Mouse (Mus musculus) ovary, postnatal 14 days (tissue): ENCODE results near the gene Macf1.
"Not testable (repeated sequence)": the region's sequence is repeated elsewhere in the genome, so short reads cannot be mapped to it uniquely, and the experiment has no call there.

Source experiments
- DNase-seq: peaks from one replicate; pipeline ENCODE4 v3.0.0; 2022; ENCODE audit warnings: low spot score

Macf1 gene

DNA sequence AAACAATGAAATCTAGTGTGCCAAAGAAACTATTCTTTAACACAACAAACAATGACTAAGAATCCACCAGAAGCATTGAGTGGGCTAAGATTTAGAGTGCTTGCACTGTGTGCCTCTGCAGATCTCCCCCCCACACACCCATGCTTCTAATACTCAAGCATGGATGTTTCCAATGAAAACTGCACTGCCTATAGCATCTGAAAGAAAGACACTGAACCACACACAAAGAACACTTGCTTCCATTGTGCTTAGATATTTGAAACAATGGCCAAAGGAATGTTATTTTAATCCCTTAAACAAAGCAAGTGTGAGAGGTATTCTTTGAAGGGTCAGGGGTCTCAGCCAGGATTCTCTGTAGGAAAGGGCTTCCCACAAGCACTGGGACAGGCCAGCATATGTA, 140.5 kb downstream of the Macf1 start:
- no peak for DNase-seq

GRCm38 (mm10) chr4:123535271-123535670, 148.9 kb downstream of the Macf1 start:
- peak; percentile 57 for DNase-seq

DNA sequence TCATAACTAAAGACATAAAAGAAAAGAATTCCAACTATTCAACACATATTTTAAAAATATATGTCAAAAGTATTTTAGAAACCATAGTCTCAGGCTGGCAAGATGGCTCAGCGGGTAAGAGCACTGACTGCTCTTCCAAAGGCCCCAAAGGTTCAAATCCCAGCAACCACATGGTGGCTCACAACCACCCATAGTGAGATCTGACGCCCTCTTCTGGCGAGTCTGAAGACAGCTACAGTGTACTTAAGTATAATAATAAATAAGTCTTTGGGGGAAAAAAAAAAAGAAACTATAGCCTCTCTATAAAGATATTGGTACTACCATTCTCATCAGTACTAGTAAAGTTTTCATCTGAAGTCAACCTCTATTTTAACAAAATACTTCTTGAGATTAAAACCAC, 152.2 kb downstream of the Macf1 start:
- no peak for DNase-seq

GRCm38 (mm10) chr4:123530976-123531375, 153.2 kb downstream of the Macf1 start:
- no peak for DNase-seq

DNA sequence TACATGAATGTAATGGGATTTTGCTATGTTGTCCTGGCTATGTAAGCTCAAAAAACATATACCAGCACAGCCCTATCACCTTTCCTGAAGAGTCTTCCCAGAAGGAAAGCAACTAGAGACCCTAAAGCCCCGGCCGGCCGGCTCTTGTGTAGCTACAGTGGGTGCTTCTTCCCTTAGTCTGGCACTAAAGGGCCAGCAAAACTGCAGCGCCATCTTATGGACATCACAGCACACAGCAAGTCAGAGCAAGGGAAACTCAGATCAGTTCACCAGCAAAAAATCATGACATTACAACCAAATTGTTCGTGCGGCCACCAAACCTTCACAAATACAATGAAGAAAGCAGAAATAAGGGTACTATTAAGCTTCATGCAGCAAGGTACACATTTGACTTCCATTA, 154.9 kb downstream of the Macf1 start:
- peak; percentile 26 for DNase-seq

GRCm38 (mm10) chr4:123527607-123528010, 156.6 kb downstream of the Macf1 start:
- peak; percentile 22 for DNase-seq

DNA sequence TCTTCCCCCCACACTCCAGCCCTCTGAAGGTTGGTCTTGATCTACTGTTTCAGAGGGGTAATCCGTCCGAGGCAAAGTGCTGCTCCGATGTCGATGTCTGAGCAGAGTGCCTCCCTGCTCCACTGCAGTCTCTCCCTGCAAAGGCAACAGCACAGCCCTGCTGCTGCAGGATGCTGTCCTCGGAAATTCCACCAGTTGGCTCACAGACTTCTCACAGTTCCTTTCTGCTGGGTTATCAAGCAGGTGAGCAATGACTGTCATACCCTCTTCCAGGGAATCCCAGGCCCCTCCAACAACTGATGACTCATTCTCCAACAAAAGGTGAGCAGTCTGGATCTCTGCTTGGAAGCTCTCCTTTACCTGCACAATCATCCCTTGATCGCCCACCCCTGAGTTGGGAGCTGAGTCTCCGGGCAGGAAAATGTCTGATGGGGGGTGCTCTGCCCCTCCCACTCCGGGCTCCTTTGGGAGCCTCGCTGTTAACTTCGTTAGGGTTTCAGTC, 157.3 kb downstream of the Macf1 start:
- no peak for DNase-seq

DNA sequence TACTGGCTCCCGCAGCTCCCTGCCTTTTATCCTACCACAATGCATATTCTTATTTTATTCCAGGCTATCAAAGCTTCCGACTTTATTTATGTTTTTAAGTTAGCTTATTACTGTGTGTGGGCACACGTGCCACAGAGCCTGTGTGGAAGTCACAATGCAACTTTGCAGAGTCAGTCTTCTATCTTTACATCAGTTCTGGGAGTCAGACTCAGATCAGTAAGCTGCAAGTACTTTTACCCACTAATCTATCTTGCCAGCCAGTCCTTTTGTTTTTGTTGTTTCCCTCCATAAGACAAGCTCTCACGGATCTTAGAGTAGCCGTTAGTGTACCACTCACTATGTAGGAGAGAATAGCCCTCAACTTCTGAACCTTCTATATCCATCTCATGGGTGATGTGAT, 159.4 kb downstream of the Macf1 start:
- DNase-seq: no peak

DNA sequence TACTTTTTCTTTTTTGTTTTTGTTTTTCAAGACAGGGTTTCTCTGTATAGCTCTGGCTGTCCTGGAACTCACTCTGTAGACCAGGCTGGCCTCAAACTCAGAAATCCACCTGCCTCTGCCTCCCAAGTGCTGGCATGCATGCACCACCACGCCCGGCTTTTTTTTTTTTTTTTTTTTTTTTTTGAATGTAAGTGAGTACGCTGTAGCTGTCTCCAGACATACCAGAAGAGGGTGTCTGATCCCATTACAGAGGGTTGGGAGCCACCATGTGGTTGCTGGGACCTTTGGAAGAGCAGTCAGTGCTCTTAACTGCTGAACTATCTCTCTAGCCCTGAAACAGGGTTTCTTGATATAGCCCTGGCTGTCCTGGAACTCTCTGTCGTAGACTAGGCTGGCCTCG, 164.0 kb downstream of the Macf1 start:
- not testable (repeated sequence) for DNase-seq

GRCm38 (mm10) chr4:123515673-123516072, 168.5 kb downstream of the Macf1 start:
- no peak for DNase-seq

DNA sequence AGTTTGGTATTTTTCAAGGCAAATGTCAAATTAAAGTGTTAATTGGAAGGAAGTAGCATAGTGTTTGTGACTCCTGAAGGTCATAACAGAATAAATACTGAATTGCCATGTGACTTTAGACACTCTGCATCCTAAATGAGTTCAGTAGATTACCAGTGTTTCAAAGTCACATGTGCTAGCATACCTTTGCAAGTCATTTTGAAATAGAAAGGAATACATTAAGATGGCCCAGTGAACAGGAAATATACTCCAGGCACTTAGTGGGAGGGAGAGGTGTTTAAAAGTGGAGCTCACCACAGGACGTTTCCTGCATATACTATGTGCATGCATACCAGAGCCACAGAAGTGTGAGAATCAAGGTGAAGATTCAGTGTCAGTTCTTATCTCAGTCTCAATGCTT, 174.0 kb downstream of the Macf1 start:
- DNase-seq: no peak

GRCm38 (mm10) chr4:123489086-123489485, 195.1 kb downstream of the Macf1 start:
- no peak for DNase-seq

DNA sequence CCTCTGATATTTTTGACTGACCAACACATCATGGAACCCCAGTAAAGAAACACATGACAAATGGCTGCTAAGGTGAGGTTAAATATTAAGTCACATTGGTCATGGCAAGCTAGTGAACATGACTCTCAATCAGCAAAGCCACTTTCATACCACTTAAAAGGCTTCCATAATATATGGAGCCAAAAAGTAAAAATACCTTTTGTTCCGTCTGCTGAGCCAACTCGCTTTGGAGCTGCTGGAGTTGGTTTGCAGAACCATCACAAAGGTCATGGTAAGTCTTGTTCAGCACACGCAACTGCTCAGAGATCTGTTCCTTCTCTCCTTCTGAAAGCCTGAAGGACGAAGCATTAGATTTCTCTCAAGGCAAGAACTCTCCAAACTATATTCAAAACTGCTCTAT, 204.2 kb downstream of the Macf1 start:
- no peak for DNase-seq

DNA sequence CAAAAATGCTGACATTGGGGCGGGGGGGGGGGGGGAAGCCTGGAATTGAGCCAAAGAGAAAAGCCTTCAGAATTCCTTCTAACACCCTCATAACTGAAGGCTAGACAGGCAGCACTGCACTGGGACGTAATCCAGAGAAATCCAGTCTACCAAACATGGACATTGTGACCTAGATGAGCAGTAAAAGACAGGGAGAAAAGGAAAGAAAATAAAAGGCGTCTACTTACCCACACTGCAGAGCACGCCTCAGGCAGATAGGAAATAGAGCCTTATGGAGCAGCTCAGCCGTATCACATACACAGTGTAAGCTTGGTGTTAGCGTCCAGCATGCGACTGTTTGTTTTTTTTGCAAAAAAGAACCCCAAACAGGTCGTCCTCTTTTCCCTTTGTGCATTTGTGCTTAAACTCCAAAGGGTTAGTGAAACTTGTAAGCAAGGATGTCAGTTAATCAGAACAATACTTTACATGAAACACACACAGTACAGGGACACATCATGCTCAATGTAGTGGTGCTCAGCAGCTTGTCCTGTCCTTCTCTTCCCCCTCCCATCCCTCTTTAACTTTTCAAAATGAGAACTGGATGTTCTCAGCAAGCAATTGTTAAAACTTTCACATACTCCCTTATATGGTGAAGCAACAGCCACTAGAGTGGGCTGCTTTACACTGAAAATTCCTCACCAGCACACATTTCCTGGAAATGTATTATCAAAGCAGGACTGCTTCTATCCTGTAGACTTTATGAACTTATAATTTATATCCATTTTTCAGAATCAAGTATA, 205.3 kb downstream of the Macf1 start:
- DNase-seq: no peak

DNA sequence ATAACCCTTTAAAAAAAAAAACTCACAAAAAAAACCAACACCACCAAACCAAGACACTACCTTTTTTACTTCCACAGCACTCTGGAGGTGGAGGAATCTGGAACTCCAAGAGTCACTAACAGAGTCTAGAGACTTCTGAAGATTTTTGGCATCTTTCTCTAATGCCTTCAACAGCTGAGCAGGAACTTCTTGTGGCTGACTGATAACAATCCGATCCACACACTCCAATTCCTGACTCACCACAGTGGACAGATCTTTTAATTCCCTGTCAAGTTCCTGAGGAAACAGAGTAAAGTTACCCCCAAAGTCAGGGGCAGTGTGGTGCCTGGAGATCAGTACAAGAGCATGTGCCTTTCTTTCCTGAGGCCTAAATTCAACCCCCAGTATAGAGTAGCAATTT, 218.4 kb downstream of the Macf1 start:
- no peak for DNase-seq

DNA sequence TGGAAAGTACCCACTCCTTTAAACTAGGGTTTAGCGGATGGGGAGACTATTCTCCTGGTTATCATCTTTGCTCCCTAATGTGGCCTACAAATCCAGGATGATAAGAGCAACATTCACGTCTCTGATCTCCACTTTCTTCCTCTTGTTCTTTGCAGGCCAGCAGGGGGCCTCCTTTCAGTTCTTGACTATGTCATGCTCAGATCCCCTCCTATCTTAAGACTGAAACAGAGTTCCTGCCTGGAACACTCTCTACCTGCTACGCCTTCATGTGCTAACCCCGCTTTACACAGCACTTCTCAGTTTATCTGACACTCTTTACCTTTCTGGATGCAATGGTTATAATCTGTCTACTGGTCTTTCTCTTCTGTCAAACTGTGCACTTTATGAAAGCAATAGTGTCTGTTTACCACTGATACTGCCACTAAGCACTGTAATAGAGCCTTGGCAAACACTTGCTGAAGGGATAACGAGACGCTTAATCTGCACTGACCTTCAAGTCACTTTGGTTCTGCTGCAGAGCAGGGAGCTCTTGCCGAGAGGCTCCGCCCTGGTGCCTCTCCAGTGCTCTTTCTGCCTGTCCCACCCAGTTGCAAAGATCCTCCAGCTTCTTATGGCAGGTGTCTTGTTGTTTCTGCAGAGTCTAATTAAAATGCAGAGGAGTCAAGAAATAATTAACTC, 223.4 kb downstream of the Macf1 start:
- no peak for DNase-seq

DNA sequence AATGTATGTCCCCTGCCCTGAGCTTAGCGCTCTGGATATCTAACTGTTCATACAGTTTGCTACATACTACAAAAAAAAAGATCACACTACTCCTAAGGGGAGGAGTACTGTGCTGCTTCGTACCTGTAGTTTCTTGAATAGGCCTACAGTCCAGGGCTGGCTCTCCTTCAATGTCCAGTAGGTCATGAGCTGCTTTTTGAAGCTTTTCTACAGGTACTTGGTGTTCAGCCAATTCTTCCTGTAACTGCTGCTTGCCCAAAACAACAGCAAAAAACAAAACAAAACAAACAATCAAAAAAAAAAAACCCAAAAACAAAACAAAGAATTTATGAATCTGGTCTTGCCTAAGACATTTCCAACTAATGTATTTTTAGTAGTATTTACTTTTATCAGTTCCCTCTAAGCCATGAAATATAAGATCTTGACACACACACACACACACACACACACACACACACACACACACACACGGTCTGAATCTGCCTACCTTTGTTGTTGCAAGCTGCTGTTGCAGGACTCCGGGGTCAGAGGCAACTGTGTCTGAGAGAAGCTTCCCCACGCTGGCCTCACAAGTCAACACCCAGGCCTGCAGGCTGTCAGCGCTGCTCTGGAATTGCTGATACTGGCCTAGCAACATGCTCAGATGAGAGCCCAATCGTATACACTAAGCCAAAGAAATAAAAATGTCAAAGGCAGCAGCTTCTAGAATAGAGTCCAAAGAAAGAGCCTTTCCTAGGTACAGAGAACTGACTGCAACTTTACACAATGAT, 229.1 kb downstream of the Macf1 start:
- DNase-seq: no peak

GRCm38 (mm10) chr4:123453729-123454128, 230.4 kb downstream of the Macf1 start:
- no peak for DNase-seq

DNA sequence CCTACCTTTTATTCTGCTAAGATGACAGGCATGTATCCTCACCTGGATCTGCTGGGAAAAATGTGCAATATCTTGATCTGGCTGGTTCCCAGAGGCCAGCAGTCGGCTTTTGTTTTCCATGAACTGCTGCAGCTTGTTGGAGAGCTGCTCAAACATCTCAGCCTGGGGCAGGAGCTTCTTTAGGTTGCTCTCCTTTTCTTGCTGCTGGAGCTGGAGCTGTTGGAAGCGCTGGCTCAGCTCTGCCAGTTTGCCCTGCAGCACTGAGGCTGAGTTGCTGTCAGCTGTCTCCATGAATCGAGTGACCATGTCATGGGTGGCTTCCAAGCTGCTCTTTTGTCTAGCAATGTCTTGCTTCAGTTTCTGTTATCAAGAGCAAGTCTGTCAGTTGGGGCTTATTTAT, 232.2 kb downstream of the Macf1 start:
- DNase-seq: no peak

DNA sequence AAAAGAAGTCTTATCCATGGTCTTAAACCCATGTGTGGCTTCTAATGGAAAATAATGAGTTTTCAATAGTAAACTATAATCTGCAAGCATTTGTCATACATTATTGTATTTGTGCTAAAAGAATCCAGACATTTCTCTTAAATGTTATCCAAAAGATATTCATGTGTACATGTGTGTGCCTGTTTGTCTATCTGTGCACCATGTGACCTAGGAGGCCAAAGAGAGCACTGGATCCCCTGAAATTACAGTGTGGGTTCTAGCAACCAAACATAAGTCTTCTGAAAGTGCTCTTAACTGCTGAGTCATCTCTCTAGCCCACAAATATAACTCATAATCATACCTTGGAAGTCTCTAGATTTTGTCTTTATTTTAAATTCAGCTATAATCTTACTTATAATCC, 234.9 kb downstream of the Macf1 start:
- no peak for DNase-seq

DNA sequence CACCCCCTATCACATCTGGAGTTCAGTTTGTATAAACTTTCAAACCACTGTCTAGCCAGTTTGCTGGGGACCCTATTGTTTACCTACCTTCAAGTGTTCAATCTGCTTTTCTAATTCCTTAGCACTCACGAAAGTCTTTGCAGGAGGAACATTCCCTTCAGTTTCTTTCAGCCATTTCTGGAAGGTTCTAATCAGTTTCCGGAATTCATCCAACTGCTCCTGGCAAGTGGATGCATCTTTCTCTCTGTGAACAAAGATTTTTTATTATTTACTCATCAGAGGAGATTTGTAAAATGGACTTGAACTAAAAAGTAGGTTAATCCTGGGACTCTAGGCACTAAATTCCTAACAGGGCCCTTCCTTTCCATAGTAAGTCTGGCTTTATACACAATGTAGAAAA, 236.1 kb downstream of the Macf1 start:
- DNase-seq: no peak

GRCm38 (mm10) chr4:123447251-123447650, 236.9 kb downstream of the Macf1 start:
- DNase-seq: no peak

DNA sequence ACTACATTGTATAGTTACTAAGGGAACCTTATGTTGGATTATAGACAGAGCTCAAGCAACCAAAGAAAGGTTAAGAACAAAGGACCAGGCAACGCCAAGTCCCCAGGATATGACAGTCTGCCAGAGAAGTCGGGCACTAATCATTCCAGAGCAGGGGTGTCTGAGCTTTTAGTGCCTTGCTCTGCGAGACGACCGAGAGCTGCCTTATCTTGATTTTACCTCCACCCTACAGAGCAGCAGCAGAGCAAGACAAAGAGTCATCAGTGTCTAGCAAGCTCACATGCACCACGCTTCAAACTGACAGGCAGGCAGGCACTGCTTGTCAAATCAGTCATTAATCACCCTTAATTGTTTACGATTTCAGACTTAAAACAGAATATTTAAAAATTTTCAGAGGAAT, 237.4 kb downstream of the Macf1 start:
- DNase-seq: no peak
